Mouse (Mus musculus) frontal cortex, adult 2 months (tissue): ENCODE results near the gene Zfp609. TPM values are rescaled to one million over a fixed set of nuclear protein-coding genes. Genes with fewer than 3 reads are reported as not detected.
"Not testable (repeated sequence)": the region's sequence is repeated elsewhere in the genome, so short reads cannot be mapped to it uniquely, and the experiment has no call there.

ENCODE experiments used
- DNase-seq, 2 experiments: peaks; one replicate each; pipeline ENCODE4 v3.0.0; 2022; ENCODE audit warnings: low spot score in 1 of 2; ENCODE audit errors: extremely low spot score in 1 of 2
- polyA plus RNA-seq: library from polyadenylated mRNA; depleted of rRNA; stranded (reverse); fragments of >200 nt; gene quantifications from 2 replicates; pipeline ENCODE4 v1.2.3, GENCODE M21; 2012

Gene Zfp609
- polyA plus RNA-seq, 1 experiment = 19.7 TPM

GRCm38 (mm10) chr9:65679181-65679761, 148.1 kb downstream of the Zfp609 start:
- peak in 1 of 2 experiments; percentile 50 for DNase-seq

DNA sequence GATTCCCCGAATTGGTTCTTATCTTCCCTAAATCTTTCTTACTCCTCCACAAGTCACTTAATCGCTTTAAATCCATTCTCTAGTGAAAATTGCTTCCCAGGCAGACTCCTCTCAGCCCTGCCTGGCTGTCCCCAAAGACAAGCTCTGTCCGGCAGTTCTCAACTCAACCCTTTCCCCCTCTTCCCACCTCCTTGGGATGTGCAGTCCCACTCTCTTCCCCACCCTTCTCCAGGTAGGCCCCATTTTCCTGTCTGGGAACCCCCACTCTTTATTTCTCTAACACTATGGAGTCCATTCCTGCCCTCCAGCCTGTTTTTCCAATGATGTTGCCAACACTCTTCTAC, 150.3 kb downstream of the Zfp609 start:
- DNase-seq = no peak

- DNase-seq = peak; percentile 91 to 97
Measured at GRCm38 (mm10) chr9:65676358-65677118, 150.8 kb downstream of the Zfp609 start.

- DNase-seq = no peak
Measured at GRCm38 (mm10) chr9:65675461-65676357, 151.7 kb downstream of the Zfp609 start.

DNA sequence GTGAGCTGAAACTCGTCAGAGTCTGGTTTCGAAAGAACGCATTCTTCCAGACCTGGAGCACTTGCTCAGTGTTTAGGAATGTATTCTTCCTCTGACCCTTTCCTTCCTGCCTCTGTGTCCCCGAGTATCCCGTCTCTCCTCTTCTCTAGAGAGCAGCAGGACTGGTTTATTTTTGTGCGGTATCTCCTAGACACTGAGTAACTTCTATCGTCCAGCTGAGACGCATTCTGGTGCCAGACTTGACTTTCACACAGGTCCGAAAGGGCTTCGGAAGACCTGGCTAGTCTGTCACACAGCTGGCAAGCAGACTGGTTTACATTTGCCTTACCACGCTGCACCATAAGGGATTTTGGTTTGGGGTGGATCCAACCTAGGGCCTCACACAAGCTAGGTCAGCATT, 154.4 kb downstream of the Zfp609 start:
- DNase-seq = no peak

DNA sequence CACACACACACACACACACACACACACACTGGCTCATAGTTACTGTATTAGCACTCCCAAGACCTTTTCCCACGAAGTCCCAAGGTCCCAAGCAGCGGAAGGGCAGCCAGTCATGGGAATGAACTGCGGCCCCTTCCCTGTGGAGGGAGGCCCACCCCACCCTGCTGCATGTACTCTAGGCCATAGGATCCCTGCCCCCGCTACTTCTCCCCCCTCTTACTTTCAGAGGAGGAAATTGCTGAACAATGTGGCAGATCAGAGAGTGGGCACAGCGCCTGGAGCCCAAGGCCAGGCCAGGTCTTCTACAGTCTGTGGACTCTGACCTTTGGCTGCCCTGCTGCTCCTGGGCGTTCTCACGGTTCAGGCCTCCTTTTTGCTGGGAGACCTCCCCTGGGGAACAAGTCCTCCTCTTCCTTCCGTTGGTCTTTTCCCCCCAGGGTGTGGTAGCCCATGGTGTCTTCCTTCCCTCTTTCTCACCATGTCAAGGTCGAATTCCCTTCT, 155.9 kb downstream of the Zfp609 start:
- DNase-seq = no peak

- no peak for DNase-seq
Measured at GRCm38 (mm10) chr9:65667701-65668100, 159.7 kb downstream of the Zfp609 start, which contains the start of gene Oaz2. Gene Oaz2 (plus strand): TSS chr9:65668001.

DNA sequence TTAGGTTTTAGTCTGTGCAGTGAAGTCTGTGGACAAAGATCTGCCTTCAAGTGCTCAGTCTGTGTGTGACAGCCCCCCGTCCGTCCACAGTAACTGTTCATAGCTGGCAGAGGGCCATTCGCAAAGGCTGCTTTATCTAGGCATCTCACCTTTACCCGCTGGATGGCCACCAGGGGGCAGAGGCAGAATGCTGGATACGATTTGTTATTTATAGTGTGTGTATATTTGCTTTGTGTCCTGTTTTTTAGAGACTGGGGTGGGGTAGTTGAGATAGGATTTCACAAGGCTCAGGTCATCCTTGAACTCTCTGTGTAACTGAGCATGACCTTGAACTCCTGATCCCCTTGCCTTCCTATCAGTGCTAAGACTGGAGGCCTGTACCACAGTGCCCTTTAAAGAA, 161.3 kb downstream of the Zfp609 start:
- DNase-seq = peak in 1 of 2 experiments; percentile 68

GRCm38 (mm10) chr9:65664163-65664562, 163.2 kb downstream of the Zfp609 start:
- peak in 1 of 2 experiments; percentile 80 for DNase-seq

DNA sequence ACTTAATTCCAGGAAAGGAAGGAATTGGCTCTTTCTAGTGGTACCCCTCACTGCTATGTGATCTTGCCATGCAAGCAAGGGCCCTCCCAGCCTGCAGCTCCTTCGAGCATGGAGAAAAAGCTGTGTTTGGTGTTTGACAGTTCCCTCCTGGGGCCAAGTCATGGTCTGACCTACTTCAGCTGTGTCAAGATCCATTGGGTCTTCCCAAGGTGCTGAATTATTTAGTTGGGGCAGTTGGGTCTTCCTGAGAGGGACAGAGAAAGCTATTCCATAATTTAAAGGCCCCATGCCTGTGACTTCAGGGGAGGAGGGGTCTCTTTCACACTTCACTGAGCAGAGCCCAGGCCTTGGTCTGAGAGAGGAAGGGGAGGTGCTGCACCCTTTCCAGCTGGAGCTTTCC, 165.9 kb downstream of the Zfp609 start:
- no peak for DNase-seq

GRCm38 (mm10) chr9:65661029-65661428, 166.3 kb downstream of the Zfp609 start:
- no peak for DNase-seq

DNA sequence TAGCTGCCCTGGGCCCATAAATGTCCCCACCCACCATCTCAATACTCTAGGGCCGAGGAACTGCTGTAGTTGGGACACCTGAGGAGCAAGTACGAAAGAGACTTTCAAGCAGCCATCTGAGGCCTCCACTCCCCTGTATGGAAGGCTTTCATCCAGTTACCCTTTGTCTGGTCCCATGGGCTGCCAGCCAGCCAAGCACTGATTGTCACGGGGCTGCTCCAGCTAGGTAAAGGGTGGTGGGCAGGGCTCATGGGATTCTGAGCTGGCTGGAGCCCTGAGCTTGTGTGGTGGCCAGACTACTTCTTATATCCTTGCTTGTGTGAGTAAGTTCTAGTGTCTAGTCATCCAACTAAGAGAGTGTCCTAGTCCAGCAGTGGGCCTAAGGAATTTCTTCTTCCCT, 170.1 kb downstream of the Zfp609 start:
- DNase-seq = no peak

- DNase-seq = no peak
Measured at GRCm38 (mm10) chr9:65655540-65655939, 171.8 kb downstream of the Zfp609 start.

GRCm38 (mm10) chr9:65654700-65655237, 172.6 kb downstream of the Zfp609 start:
- DNase-seq = no peak

- no peak for DNase-seq
Measured at GRCm38 (mm10) chr9:65653741-65654140, 173.6 kb downstream of the Zfp609 start.

- DNase-seq = not testable (repeated sequence)
Measured at GRCm38 (mm10) chr9:65651957-65652356, 175.4 kb downstream of the Zfp609 start.

DNA sequence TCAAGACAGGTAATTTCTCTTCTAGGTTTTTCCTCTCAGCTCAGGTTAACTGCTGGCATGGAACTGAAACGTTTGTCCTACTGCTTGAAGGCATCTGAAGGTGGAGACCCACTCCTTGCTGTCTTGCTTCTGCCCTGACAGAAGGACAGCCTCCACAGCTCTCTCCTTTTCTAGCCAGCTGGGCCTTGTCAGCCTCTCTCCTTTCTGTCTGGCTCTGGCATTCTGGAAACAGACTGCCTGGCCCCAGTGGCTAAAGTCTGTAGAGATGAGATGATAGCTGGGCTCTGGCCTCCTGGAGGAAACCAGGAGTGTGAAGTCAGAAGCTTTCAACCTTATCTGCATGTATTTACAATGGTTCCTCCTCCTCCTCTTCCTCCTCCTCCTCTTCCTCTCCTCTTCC, 177.4 kb downstream of the Zfp609 start:
- no peak for DNase-seq

DNA sequence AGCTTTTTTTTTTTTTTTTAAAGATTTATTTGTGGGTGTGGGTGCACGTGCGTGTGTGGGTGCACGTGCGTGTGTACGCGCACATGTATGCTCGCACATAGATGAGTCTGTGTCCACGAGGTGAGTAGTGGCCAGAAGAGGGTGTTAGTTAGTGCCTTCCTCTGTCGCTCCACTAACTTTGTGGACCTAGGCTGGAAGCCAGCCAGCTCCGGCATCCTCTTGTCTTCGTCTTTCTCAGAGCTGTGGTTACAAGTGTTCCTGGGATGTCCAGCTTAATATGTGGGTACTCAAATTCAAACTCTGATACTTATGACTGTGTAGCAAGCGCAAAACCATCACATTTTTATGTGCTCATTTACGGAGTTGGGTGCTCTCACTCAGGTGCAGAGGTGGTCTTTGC, 178.6 kb downstream of the Zfp609 start:
- no peak for DNase-seq

- DNase-seq = no peak
Measured at GRCm38 (mm10) chr9:65646782-65647181, 180.6 kb downstream of the Zfp609 start.

DNA sequence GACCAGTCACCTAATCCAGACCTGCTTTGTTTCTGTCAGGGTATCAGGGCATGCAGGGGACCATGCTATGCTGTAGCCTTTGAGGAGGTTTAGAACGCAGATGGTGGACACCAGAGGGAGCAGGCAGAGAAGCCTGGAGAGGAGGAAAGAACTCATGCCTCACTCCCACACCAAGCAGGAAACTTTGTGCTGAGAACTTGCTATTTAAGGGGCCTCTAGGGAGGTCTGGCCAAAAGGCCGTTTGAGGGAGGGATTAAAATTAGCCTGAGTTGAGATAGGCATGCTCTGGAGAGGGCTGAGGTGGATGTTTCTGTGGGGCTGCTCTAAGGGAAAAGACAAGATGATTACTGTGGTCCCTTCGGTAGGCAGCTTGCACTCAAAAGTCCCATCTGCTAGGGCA, 181.4 kb downstream of the Zfp609 start:
- no peak for DNase-seq

DNA sequence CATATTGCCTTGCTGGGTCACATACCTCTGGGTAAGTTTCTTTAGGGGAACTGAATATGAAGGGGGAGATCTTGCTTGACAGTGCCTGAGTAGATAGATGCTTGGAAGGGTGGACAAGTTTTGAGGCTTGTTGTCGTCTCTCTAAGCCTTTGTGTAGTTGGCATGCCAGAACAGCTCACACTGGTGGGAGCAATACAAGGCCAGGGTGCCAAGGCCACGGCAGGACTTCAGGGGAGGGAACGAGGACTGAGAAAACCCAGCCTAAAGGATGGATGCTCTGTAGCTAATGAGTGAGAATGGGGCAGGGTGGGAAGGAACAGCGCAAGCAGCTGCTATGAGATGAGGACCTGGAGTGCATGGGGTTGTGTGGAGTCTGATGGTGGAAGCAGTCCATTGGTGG, 182.4 kb downstream of the Zfp609 start:
- DNase-seq = no peak
